ENCODE assay signal across 9 mouse cellular contexts in the genomic region with DNA sequence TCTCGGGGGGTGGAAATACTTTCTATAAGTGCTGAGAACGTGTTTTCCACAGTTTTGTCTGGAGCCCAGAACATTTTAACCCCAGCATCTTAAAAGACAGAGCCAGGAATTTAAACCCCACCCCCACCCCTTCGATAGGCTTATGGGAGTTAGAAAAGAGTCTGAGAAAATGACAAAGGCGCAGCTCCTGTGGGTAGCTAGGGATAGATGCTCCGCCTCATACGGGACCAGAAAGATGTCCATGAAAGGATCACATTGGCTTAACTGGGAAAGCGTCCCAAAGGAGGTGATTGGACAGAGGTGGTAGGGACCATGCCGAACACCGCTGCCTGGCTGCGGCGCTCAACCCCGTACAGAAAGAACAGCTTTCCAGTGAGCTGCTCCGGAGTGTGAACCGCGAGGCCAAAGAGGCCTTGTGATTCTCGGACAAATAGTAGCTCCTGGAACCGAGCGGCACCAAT. TPM values are rescaled to one million over a fixed set of nuclear protein-coding genes. Genes with fewer than 3 reads are reported as not detected.
DNase-seq lines count a peak whose midpoint lies in the region; ATAC-seq lines count a peak whose summit lies in the region.
"Had no signal": no experiment of that assay in that cellular context is flagged by ENCODE, and none has a peak within 500 bp of the region (broad histone marks: within the 10 kb centered on the region; RNA-seq: fewer than 3 reads in every experiment).

No protein-coding gene starts in this region.

- H3K4me3 ChIP-seq in embryonic facial prominence, embryonic 15.5 days (replicated peaks) = peak overlapping the region; percentile 50
- peak overlapping the region; percentile 51 for H3K4me3 ChIP-seq in midbrain, embryonic 15.5 days

- ATAC-seq in embryonic facial prominence, embryonic 15.5 days (ENCODE audit: insufficient number of reproducible peaks, low FRiP score, low TSS enrichment, low read depth) = peak; percentile 45; the same call in 1 of the 2 replicates
- ATAC-seq in hematopoietic stem cell, adult 5-6 weeks (replicated peaks in 1 of 2; ENCODE audit: insufficient read depth in 1 of 2, low FRiP score in 2 of 2, low TSS enrichment in 1 of 2, low read depth in 1 of 2, poor library complexity in 2 of 2, severe bottlenecking in 2 of 2) = peak; percentile 51 to 57; a peak in 2 of 4 replicates
- ATAC-seq in midbrain, embryonic 15.5 days (replicated peaks) = peak; percentile 67

- intact Hi-C loops in gastrocnemius, postnatal 36 days (cut with DNase I) = no loop called here
- intact Hi-C loops in left cerebral cortex, postnatal 36 days (cut with DNase I) = loop anchor here (2.0 to 5.0 kb wide), 2 partner anchors 50 to 85 kb away; partner anchors contain the start of gene Kdm7a

- H3K27me3 ChIP-seq in embryonic facial prominence, embryonic 15.5 days = no peaks in the 10 kb centered on the region
- no peaks in the 10 kb centered on the region for H3K27me3 ChIP-seq in midbrain, embryonic 15.5 days (replicated peaks)
- H3K27me3 ChIP-seq: CH12.LX had no signal

- peaks cover 33% of the 10 kb centered on the region for H3K4me1 ChIP-seq in embryonic facial prominence, embryonic 15.5 days
- H3K4me1 ChIP-seq in midbrain, embryonic 15.5 days = peaks cover 20% of the 10 kb centered on the region

- H3K9ac ChIP-seq in embryonic facial prominence, embryonic 15.5 days = peak overlapping the region; percentile 33
- peak overlapping the region; percentile 44 for H3K9ac ChIP-seq in midbrain, embryonic 15.5 days

- 2% methylated on average over 18 of the region's 18 CpGs for WGBS in embryonic facial prominence, embryonic 15.5 days
- under 1% methylated on average over 18 of the region's 18 CpGs for WGBS in midbrain, embryonic 15.5 days

- peak overlapping the region; percentile 98 for H3K4me2 ChIP-seq in embryonic facial prominence, embryonic 15.5 days (replicated peaks)
- H3K4me2 ChIP-seq in midbrain, embryonic 15.5 days = peak overlapping the region; percentile 93

- H3K9me3 ChIP-seq in embryonic facial prominence, embryonic 15.5 days (replicated peaks) = no peaks in the 10 kb centered on the region
- no peaks in the 10 kb centered on the region for H3K9me3 ChIP-seq in midbrain, embryonic 15.5 days

- no peaks in the 10 kb centered on the region for H3K36me3 ChIP-seq in embryonic facial prominence, embryonic 15.5 days
- no peaks in the 10 kb centered on the region for H3K36me3 ChIP-seq in midbrain, embryonic 15.5 days (replicated peaks)

- DNase-seq in gastrocnemius, adult 18-20 months (ENCODE audit: low spot score) = peak; percentile 25
- DNase-seq in gastrocnemius, postnatal 36 days = no peak
- peak; percentile 36 for DNase-seq in adrenal gland, postnatal 25 days
- DNase-seq in left cerebral cortex, postnatal 36 days (ENCODE audit: low spot score in 2 of 2) = peak; percentile 20 to 37
- DNase-seq in thymus, postnatal 36 days = peak; percentile 26 to 28

- H3K27ac ChIP-seq in embryonic facial prominence, embryonic 15.5 days (replicated peaks) = peak overlapping the region; percentile 73
- H3K27ac ChIP-seq in midbrain, embryonic 15.5 days = peak overlapping the region; percentile 77

RNA-seq across cellular contexts. Expression of gene Kdm7a, which starts 50.6 kb away (rescaled TPM):
- total RNA-seq in gastrocnemius, adult 18-20 months (2021) = 10 to 100 TPM; 25.3 to 26.2 TPM
- total RNA-seq in gastrocnemius, postnatal 36 days (2021) = 10 to 100 TPM; 19.8 to 20.3 TPM
- total RNA-seq in adrenal gland, postnatal 25 days (2021) = 19.6 and 23.4 TPM in 2 replicates
- 6.3 and 6.8 TPM in 2 replicates for polyA plus RNA-seq in embryonic facial prominence, embryonic 15.5 days (2015; fragmentation: Nextera tagmentation; extraction: Ambion mirVana)
- 27.6 and 29.4 TPM in 2 replicates for total RNA-seq in hematopoietic stem cell, adult 5-6 weeks (2017)
- 10 to 100 TPM; 29.8 to 41.9 TPM for total RNA-seq in left cerebral cortex, postnatal 36 days (2021)
- polyA plus RNA-seq in midbrain, embryonic 15.5 days (2015; fragmentation: Nextera tagmentation; extraction: Ambion mirVana) = 6.5 and 6.8 TPM in 2 replicates

Comparison
In these comparisons a context has a peak if more than half of its experiments do, and no peak if none do; other contexts are left out.
1. DNase-seq: peak in gastrocnemius, adult 18-20 months (single experiment), adrenal gland, postnatal 25 days (single experiment), left cerebral cortex, postnatal 36 days (2 of 2) and thymus, postnatal 36 days (2 of 2); none in gastrocnemius, postnatal 36 days (0 of 2).
2. Peak in every context shown above with its lines, with median percentiles within 50 percentile points of each other: ATAC-seq.